Mouse (Mus musculus) neural tube, embryonic 14.5 days (tissue): ENCODE measurements around the gene Mrpl44. TPM values are rescaled to one million over a fixed set of nuclear protein-coding genes. Genes with fewer than 3 reads are reported as not detected.

Experiments
- ATAC-seq: fragments of 200-750 bp; cut with Nextera tagmentation; 2 replicates; pipeline ENCODE4 v1.8.0; 2017; ENCODE audit warnings: low read depth, mild to moderate bottlenecking, moderate TSS enrichment, moderate library complexity
- H3K27ac ChIP-seq: fragments of 300-500 bp; sonication (generic); 2 replicates; pipeline ENCODE4 v1.5.1; 2014; ENCODE audit warnings: low read depth, mild to moderate bottlenecking, control low read depth, low read length, moderate library complexity, mixed read lengths
- H3K27me3 ChIP-seq: fragments of 300-500 bp; sonication (generic); 2 replicates; pipeline ENCODE4 v1.6.1; 2014; ENCODE audit warnings: low read length; ENCODE audit not compliant: control insufficient read depth, insufficient read depth
- H3K36me3 ChIP-seq: fragments of 300-500 bp; sonication (generic); 2 replicates; pipeline ENCODE4 v1.6.1; 2014; ENCODE audit warnings: low read length, mixed read lengths; ENCODE audit not compliant: control insufficient read depth, insufficient read depth
- H3K4me1 ChIP-seq: fragments of 300-500 bp; sonication (generic); 2 replicates; pipeline ENCODE4 v1.6.1; 2014; ENCODE audit warnings: low read length; ENCODE audit not compliant: control insufficient read depth, insufficient read depth
- H3K4me2 ChIP-seq: fragments of 300-500 bp; sonication (generic); 2 replicates; pipeline ENCODE4 v1.6.1; 2014; ENCODE audit warnings: mild to moderate bottlenecking, low read depth, low read length, control low read depth
- H3K4me3 ChIP-seq: fragments of 300-500 bp; sonication (generic); 2 replicates; pipeline ENCODE4 v1.5.1; 2014; ENCODE audit warnings: low read depth, low read length, control low read depth, mixed read lengths
- H3K9ac ChIP-seq: fragments of 300-500 bp; sonication (generic); replicated peaks from 2 replicates; pipeline ENCODE4 v1.6.1; 2014; ENCODE audit warnings: low read depth, mild to moderate bottlenecking, control low read depth, low read length, mixed read lengths
- H3K9me3 ChIP-seq: fragments of 300-500 bp; sonication (generic); 2 replicates; pipeline ENCODE4 v1.6.1; 2016; ENCODE audit warnings: low read length; ENCODE audit not compliant: control insufficient read depth
- WGBS: fragments of 180-500 bp; shearing (Covaris S2); extraction: QIAGEN DNeasy Blood & Tissue Kit; methylation state at CpG from one replicate; pipeline ENCODE4 v1.1.7; 2014; 5-methylcytosine and 5-hydroxymethylcytosine counted together
- polyA plus RNA-seq: library from polyadenylated mRNA; unstranded; fragments of >200 nt; fragmentation: Nextera tagmentation; extraction: Ambion mirVana; gene quantifications from 2 replicates; pipeline ENCODE4 v1.2.1, GENCODE M21; 2014

Gene Mrpl44
- 36.5 and 42.1 TPM in 2 replicates for polyA plus RNA-seq

DNA sequence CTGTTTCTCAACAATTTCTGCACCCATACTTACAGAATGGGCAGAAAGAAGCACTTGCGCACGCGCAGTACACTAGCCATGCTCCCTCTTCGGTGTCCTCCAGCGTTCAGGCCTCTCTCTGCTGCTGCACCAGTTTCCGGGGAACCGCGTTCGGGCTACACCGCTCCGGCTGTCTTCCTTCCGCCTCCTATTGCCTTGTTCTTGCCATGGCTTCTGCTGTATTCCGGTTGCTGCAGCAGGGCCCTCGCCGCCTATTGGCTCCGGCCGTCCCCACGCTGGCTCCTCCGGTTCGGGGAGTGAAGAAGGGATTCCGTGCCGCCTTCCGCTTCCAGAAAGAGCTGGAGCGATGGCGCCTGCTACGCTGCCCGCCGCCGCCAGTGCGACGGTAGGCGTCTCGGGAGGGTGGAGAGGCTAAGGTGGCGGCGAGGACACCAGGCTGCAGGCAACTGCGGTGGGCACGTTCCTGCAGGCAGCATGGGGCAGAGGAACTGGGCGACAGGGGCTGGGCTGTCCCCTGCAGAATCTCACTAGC lies at the start of gene Mrpl44, which contains the start of gene Wdfy1:
TSS of gene Mrpl44 (plus strand) at position 92 of the 532 bp plus-strand sequence.
TSS of gene Wdfy1 (minus strand) at position 217 of the 532 bp plus-strand sequence.
- peak; percentile 100 for ATAC-seq
- WGBS = under 1% methylated on average over 38 of the region's 38 CpGs
- H3K4me1 ChIP-seq = 0 out of 2 replicates have a peak, but pooled peaks cover 4% of the 10 kb centered on the region
- peak within 1 kb of the TSS; percentile 84 for H3K9ac ChIP-seq
- no peaks in the 10 kb centered on the region for H3K9me3 ChIP-seq
- H3K36me3 ChIP-seq = peaks cover 25% of the 10 kb centered on the region
- no peaks in the 10 kb centered on the region for H3K27me3 ChIP-seq
- peak within 1 kb of the TSS; percentile 59 for H3K4me2 ChIP-seq
- peak within 1 kb of the TSS; percentile 88 for H3K27ac ChIP-seq
- H3K4me3 ChIP-seq = peak within 1 kb of the TSS; percentile 82

GRCm38 (mm10) chr1:79734794-79735193 lies 41.0 kb upstream of the Mrpl44 start:
- Histone ChIP-seq H3K9me3 (no peaks in the 10 kb centered on the region), H3K27me3 (no peaks in the 10 kb centered on the region), H3K9ac (0 out of 2 replicates have a peak overlapping the region, but pooled peaks have one; percentile 7), H3K4me3 (no peak overlapping the region), H3K27ac (no peak overlapping the region), H3K4me2 (no peak overlapping the region), H3K36me3 (peaks cover 4% of the 10 kb centered on the region; the same call in 1 of the 2 replicates), H3K4me1 (no peaks in the 10 kb centered on the region)
- ATAC-seq = no peak
- WGBS = 90% methylated on average over 5 of the region's 5 CpGs

DNA sequence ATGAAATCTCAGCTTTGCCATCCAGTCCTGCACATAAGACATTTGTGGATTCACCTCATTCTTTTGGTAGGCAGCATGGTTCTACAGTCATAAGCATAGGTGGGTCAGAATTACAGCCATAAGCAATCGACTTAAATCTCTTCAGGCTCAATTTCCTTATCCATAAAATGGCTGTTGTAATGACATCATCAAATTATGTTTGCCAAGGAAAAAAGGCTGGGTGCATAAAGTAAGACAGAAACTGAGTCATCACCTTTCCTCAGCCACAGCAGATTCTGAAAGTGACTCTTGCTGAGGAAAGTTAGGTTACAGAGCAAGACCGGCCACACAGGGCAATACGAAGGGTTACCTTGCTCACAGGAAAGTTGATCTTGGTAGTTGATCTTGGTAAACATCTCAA lies 39.4 kb upstream of the Mrpl44 start:
- whole genome bisulfite sequencing = 98% methylated on average over 3 of the region's 3 CpGs
- Histone ChIP-seq H3K27ac (no peak overlapping the region), H3K4me3 (no peak overlapping the region), H3K9me3 (no peaks in the 10 kb centered on the region), H3K27me3 (no peaks in the 10 kb centered on the region), H3K4me1 (no peaks in the 10 kb centered on the region), H3K36me3 (peaks cover 4% of the 10 kb centered on the region; the same call in 1 of the 2 replicates), H3K4me2 (no peak overlapping the region), H3K9ac (no peak overlapping the region)
- ATAC-seq = no peak

- H3K27me3 ChIP-seq = no peaks in the 10 kb centered on the region
- H3K27ac ChIP-seq = no peak overlapping the region
- no peak for ATAC-seq
- no peaks in the 10 kb centered on the region for H3K9me3 ChIP-seq
- no peak overlapping the region for H3K4me2 ChIP-seq
- H3K36me3 ChIP-seq = no peaks in the 10 kb centered on the region
- H3K9ac ChIP-seq = no peak overlapping the region
- no peaks in the 10 kb centered on the region for H3K4me1 ChIP-seq
- H3K4me3 ChIP-seq = no peak overlapping the region
- 90% methylated on average over 2 of the region's 2 CpGs for WGBS
Measured at GRCm38 (mm10) chr1:79739726-79740125, 36.1 kb upstream of the Mrpl44 start.

DNA sequence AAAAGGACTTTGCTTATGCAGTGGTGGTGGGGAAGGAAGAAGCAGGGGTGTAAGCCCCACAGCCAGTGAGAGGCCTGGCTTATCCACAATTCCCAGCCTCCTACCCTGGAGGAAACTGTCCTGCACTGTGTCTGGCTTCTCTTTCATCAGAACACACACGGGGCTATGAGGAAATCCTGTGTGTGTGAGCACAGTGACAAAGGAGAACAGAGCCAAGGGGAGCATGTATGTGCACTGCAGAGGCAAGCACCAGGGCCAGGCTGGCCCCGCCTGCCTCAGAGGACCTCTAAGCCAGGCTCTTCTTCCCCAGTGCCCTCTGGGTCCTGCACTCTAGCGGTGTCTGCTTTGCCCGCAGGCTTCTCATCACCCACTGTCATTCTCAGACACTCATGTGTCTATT lies 34.8 kb upstream of the Mrpl44 start:
- Histone ChIP-seq H3K36me3 (no peaks in the 10 kb centered on the region), H3K4me2 (no peak overlapping the region), H3K9me3 (no peaks in the 10 kb centered on the region), H3K4me3 (no peak overlapping the region), H3K4me1 (no peaks in the 10 kb centered on the region), H3K27ac (no peak overlapping the region), H3K9ac (no peak overlapping the region), H3K27me3 (no peaks in the 10 kb centered on the region)
- WGBS = 83% methylated on average over 4 of the region's 4 CpGs
- peak; percentile 54; the same call in 1 of the 2 replicates for ATAC-seq

- no peak overlapping the region for H3K4me3 ChIP-seq
Measured at GRCm38 (mm10) chr1:79742949-79743348, 32.9 kb upstream of the Mrpl44 start.

GRCm38 (mm10) chr1:79743385-79743784 lies 32.4 kb upstream of the Mrpl44 start:
- 97% methylated on average over 1 of the region's 1 CpGs for WGBS
- no peaks in the 10 kb centered on the region for H3K27me3 ChIP-seq

More at GRCm38 (mm10) chr1:79742949-79743348, 32.9 kb upstream of the Mrpl44 start:
- H3K9ac ChIP-seq = no peak overlapping the region
- H3K4me2 ChIP-seq = no peak overlapping the region
- no peaks in the 10 kb centered on the region for H3K9me3 ChIP-seq
- no peak for ATAC-seq
- H3K36me3 ChIP-seq = no peaks in the 10 kb centered on the region
- no peaks in the 10 kb centered on the region for H3K4me1 ChIP-seq
- H3K27ac ChIP-seq = no peak overlapping the region
- 94% methylated on average over 7 of the region's 7 CpGs for WGBS
- H3K27me3 ChIP-seq = no peaks in the 10 kb centered on the region

DNA sequence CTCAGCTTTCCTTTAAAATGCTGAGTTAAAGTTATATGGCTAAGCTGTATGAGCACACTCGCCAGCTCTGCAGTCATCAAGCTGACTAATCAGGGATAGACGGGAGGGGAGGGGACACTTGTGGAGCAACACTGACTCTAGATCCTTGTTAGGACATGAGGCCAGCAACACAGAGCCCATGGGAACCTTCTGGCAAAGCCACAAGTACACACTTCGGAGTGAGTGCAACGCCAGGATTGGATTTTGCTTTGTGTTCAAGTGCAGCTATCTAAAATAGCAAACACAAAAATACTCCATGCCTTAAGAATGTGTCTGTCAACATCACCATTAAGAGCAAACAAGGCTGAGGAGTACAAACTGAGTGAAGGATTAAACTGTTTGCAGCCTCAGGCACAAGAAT lies 29.8 kb upstream of the Mrpl44 start:
- 94% methylated on average over 4 of the region's 4 CpGs for WGBS
- Histone ChIP-seq H3K27me3 (no peaks in the 10 kb centered on the region), H3K27ac (no peak overlapping the region), H3K4me2 (no peak overlapping the region), H3K9me3 (no peaks in the 10 kb centered on the region), H3K36me3 (no peaks in the 10 kb centered on the region), H3K4me3 (no peak overlapping the region), H3K9ac (no peak overlapping the region), H3K4me1 (no peaks in the 10 kb centered on the region)
- ATAC-seq = no peak

More at GRCm38 (mm10) chr1:79743385-79743784, 32.4 kb upstream of the Mrpl44 start:
- Histone ChIP-seq H3K4me2 (no peak overlapping the region), H3K4me1 (no peaks in the 10 kb centered on the region), H3K27ac (no peak overlapping the region), H3K36me3 (no peaks in the 10 kb centered on the region), H3K4me3 (no peak overlapping the region), H3K9ac (no peak overlapping the region), H3K9me3 (no peaks in the 10 kb centered on the region)
- ATAC-seq = no peak

GRCm38 (mm10) chr1:79751186-79751585 lies 24.6 kb upstream of the Mrpl44 start:
- Histone ChIP-seq H3K4me3 (no peak overlapping the region), H3K27me3 (no peaks in the 10 kb centered on the region), H3K9ac (no peak overlapping the region), H3K36me3 (no peaks in the 10 kb centered on the region), H3K4me2 (no peak overlapping the region), H3K9me3 (no peaks in the 10 kb centered on the region), H3K4me1 (no peaks in the 10 kb centered on the region), H3K27ac (no peak overlapping the region)
- ATAC-seq = no peak
- 86% methylated on average over 5 of the region's 5 CpGs for WGBS
